Mouse (Mus musculus): Measurements from ENCODE around the gene Klhl8. TPM values are rescaled to one million over a fixed set of nuclear protein-coding genes. Genes with fewer than 3 reads are reported as not detected.
"Not testable (repeated sequence)": the region's sequence is repeated elsewhere in the genome, so short reads cannot be mapped to it uniquely, and the experiment has no call there.

Klhl8 gene
- 10 to 100 TPM; 34.2 to 34.3 TPM for total RNA-seq (2021)

- peak; percentile 71 to 73 for DNase-seq (ENCODE audit: extremely low spot score in 1 of 2, low spot score in 1 of 2)
Measured at GRCm38 (mm10) chr5:103910748-103911409, at the start of gene Klhl8. Gene Klhl8 (minus strand): TSS chr5:103911259.

DNA sequence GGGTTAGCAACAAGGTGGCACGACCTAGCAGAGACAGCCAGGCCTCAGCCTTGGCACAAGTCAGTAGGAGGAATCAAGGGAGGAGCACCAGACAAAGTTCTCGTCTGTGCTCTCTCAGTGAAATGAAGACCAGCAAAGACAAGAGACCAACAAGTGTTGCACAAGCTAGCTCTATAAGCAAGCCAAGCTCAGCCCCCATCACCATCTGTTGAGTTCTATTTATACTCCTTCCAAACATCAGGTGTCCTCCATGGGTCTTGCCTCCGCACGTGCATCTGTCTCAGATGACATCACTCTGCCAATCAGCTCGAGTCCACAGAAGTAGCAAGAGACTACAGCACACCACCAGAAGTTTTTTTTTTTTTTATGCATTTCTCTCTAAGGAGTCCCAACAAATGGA lies 43.6 kb upstream of the Klhl8 start:
- DNase-seq (ENCODE audit: extremely low spot score in 1 of 2, low spot score in 1 of 2) = no peak

- DNase-seq (ENCODE audit: extremely low spot score in 1 of 2, low spot score in 1 of 2) = no peak
Measured at GRCm38 (mm10) chr5:103953135-103954083, 42.4 kb upstream of the Klhl8 start.

DNA sequence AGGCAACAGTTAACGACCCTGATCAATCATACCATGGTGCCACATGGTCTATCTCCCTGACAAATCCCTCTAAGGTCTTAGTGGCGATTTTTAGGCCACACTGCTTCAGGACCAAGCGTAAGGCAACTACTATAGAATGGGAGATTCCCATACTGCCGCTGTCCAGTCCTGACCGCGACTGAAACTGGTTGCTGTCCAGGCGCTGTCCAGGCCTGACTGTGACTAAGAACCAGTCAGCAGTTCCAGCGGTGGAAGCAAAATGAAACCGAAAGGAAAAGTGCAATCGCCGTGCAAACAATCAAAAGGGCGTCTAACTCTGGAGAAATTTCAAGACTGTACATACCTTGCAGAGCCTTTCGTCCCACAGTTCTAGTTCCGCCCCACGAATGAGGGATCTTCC lies 39.1 kb upstream of the Klhl8 start:
- DNase-seq (ENCODE audit: extremely low spot score in 1 of 2, low spot score in 1 of 2) = not testable (repeated sequence)

GRCm38 (mm10) chr5:103943183-103943582 lies 32.1 kb upstream of the Klhl8 start:
- no peak for DNase-seq (ENCODE audit: extremely low spot score in 1 of 2, low spot score in 1 of 2)

DNA sequence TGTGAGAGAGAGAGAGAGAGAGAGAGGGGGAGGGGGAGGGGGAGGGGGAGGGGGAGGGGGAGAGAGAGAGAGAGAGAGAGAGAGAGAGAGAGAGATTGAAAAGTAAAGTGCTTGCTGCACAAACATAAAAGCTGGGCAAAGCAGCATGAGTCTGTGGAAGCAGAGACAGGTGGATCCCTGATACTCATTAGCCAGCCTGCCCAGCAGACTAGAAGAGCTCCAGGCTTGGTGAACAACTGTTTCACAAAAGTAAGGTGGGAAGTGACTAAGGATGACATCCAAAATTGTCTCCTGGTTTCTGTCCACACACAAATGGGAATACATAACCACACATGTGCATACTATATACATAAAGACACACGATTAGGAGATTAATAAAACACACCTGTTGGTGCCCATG lies 28.8 kb upstream of the Klhl8 start:
- DNase-seq (ENCODE audit: extremely low spot score in 1 of 2, low spot score in 1 of 2) = no peak

DNA sequence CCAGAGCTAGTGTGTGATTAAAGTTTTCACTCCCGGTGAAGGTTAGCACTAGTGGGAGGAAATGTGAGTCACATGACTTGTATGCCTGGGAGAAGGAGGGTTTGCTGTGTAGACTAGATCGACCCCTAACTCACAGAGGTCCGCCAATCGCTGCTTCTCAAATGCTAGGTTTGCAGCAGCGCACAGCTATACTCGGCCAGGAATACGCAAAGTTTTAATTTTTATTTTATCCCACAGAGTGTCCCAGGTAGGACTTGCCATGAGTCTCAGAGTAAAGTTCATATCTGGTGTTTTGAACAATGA lies 28.2 kb upstream of the Klhl8 start:
- DNase-seq (ENCODE audit: extremely low spot score in 1 of 2, low spot score in 1 of 2) = no peak

DNA sequence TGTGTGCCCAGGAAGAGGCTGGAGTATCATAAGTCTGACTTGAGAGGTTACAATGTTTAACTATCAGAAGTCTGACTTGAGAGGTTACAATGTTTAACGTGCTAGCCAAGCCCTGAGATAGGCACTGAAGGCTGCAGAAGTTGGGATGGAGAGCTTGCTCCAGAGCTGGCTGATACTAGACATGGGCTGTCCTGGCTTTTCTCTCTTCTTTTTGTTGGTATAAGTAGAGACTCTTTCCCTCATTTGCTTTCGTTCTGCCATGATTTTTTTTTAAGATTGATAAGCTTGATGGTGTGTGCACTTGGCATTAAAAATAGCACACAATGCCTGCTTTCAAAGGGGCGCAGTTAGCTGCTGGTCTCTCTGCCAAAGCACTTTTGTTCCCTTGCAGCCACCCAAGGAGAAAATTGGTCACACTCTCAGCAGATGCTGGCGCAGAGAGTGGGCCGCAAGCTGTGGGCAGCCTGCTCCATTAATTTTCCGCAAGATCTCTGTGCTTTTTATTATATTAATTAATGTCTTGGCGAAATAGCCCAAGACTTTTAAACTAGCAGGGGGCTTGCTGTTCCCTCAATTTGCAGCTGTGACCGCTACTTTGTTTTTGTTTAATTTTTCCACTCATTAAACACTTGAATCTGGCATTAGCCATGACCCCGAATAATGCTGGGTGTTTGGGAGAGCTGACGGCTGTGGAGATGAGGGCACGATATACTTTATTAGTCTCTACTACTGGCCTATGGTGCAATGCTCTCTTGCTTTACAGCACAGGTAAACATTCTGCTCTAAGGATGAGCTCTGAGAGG lies 27.7 kb upstream of the Klhl8 start:
- DNase-seq (ENCODE audit: extremely low spot score in 1 of 2, low spot score in 1 of 2) = no peak

DNA sequence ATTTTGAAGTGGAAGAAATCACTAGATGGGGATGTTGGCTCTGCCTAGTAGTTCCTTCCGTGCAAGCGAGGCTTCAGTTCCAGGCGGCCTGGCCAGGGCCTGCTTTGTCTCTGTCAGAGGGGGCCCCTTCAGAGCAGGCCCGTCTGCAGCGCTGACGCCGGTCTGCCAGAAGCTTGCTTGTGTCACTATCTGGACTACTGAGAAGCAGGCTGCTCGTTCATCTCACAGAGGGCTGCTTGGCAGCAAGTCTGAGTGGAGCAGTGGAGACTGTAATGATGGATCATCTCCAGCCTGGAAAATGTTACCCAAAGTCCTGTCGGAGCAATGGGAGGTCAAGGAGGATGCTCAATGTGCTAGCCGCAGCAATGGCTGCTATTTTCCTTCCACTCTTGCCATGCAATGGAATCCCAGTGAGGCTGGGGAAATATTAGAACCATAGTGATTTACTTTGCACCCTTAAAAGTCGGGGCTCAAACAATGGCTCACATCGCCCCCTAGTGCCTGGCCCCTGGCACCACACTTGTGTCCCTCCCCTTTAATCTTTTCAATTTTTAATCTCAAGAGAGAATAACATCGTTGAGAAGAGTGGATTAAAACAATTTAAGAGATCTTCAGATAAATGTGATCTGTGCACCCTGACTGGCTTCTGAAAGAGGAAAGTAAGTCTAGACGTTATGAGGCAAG lies 26.0 kb upstream of the Klhl8 start:
- no peak for DNase-seq (ENCODE audit: extremely low spot score in 1 of 2, low spot score in 1 of 2)

DNA sequence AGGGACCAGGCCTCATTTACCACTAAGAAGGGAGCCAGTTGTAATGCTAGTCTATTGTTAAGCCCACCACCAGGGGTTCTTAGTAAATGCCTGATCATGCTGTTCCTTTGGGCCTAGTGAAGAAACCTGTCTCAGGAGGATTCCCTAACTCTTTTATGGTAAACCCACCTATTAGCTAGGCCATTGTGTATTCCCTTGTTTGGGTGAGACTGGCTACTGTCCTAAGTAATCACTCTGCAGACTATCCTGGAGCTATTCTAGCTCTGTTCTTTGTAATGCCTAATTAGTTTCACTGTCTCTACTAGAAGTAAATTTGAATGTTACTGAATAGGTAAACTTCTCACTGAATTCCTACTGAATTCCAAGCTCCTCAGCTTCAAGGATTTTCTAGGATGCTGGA lies 20.9 kb upstream of the Klhl8 start:
- not testable (repeated sequence) for DNase-seq (ENCODE audit: extremely low spot score in 1 of 2, low spot score in 1 of 2)

- DNase-seq (ENCODE audit: extremely low spot score in 1 of 2, low spot score in 1 of 2) = no peak
Measured at GRCm38 (mm10) chr5:103930511-103930910, 19.5 kb upstream of the Klhl8 start.

DNA sequence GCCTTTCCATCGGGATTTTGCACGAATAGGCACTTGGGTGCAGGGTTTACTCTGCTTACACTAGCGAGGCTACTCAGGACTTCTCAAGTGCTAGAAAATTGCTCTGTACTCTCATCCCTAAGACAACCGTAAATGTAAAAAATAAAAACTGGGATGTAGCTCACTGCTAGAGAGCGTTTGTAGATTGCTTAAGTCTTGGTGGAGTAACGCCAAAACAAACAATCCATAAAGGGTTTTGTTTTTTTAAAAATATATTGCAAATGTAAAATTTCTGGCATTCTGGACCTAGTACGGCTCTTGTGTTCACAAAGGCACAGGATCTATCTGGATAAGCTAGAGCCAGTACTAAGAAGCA lies 17.1 kb upstream of the Klhl8 start:
- DNase-seq (ENCODE audit: extremely low spot score in 1 of 2, low spot score in 1 of 2) = no peak

GRCm38 (mm10) chr5:103927429-103928195 lies 16.6 kb upstream of the Klhl8 start:
- peak; percentile 92 to 100 for DNase-seq (ENCODE audit: extremely low spot score in 1 of 2, low spot score in 1 of 2)

DNA sequence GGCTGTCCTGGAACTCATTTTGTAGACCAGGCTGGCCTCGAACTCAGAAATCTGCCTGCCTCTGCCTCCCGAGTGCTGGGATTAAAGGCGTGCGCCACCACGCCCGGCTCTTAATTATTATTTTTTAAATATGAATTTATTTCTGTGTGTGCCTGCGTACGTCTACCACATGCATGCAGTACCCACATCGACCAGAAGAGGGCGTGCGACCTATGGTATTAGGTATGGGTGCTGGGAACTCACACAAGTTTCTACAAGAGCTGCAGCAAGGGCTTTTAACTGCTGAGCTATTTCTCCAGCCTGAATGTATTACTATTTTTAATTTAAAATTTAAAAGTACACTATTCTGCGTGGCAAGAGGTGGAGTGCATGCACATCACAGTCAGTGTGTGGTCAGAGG lies 15.3 kb upstream of the Klhl8 start:
- no peak for DNase-seq (ENCODE audit: extremely low spot score in 1 of 2, low spot score in 1 of 2)

DNA sequence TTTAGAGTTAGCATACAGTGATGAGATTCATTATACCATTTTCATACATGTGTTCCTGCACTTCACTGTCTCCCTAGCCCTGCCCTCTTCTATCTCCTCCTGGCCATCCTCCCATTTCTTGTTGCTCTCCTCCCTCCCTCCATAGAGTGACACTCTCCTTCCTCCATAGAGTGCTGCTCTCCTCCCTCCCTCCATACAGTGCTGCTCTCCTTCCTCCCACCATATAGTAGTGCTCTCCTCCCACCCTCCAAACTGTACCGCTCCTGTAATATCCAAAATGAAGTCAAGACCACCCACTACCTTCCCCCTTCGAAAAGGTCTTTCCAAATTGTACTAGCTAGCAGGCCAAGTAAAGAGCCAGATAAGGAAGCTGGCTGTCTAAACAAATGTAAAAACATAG lies 12.7 kb upstream of the Klhl8 start:
- DNase-seq (ENCODE audit: extremely low spot score in 1 of 2, low spot score in 1 of 2) = no peak

DNA sequence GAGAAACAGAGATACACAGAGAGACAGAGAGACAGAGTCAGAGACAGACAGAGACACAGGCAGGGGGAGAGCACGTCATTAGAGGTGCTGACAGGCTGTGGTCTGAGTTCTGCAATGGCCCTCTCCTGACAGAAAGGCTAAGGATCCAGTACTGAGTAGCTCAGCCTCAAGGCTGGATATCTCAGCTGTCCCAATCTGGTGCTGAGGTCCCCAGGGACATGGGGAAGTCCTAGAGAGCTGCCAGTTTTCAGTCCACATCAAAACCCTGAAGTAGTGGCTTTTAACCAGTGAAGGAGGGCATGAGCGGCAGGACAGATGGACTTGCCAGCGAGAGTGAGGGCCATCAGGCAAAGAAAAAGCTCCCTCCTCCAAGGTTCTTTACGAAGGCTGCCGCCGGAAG lies 12.0 kb upstream of the Klhl8 start:
- DNase-seq (ENCODE audit: extremely low spot score in 1 of 2, low spot score in 1 of 2) = no peak

DNA sequence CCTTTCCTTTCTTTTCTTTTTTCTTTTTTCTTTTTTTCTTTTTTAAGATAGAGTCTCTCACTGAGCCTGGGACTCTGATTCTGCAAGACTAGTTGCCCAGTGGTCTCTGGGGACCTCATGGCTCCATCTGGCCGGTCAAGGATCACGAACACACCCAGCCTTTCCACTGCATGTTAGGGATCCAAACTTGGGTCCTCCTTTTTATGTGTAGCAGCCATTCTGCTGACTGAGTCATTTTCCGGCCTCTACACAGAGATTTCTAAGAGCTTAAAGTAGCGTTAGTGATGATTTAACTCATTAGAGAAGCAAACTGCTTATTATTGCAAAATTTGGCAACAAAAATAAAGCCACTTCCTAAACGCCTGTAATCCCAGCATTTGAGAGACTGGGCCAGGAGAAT lies 11.4 kb upstream of the Klhl8 start:
- DNase-seq (ENCODE audit: extremely low spot score in 1 of 2, low spot score in 1 of 2) = no peak

GRCm38 (mm10) chr5:103919497-103919896 lies 8.4 kb upstream of the Klhl8 start:
- DNase-seq (ENCODE audit: extremely low spot score in 1 of 2, low spot score in 1 of 2) = no peak

DNA sequence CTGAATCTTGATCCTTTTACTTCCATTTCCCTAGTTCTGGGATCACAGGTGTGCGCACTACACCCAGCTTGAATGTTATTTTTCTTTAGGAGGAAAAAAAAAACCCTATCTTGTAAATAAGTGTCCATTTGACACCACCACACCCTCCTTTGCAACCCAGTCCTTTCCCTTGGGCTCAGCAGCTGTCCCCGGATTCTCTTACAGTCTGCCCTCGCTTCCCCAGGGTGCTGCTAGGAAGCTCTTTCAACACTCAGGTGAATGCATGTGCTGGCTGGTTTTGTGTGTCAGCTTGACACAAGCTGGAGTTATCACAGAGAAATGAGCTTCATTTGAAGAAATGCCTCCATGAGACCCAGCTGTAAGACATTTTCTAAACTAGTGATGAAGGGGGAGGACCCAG lies 7.2 kb upstream of the Klhl8 start:
- DNase-seq (ENCODE audit: extremely low spot score in 1 of 2, low spot score in 1 of 2) = no peak

DNA sequence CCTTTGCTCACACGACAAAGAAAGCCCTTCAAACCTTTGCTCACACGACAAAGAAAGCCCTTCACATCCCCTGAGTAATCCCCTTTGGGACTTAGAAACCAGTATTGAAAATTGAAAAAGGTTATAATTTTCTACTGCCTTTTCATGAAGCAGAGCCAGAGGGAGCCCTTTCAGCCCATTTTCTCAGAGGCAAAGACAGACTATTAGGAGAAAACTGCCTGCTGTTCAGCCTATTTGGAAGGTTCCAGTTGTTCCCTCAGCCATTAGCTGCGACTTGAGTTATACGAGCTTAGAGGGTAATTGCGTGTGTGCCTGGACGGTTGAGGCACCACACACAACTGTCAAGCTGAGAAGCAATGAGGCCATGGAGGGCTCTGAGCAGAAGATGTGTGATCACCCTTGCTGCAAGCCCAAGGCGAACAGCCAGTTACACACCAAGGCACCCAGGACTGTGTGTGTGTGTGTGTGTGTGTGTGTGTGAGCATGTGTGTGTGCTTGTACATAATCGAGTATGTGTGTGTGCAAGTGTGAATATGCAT lies 6.4 kb upstream of the Klhl8 start:
- DNase-seq (ENCODE audit: extremely low spot score in 1 of 2, low spot score in 1 of 2) = no peak

All from layer of hippocampus, postnatal 25 days (tissue).